Mouse (Mus musculus): Measurements from ENCODE around the gene Smg6.

GRCm38 (mm10) chr11:74959501-74959900 is 33.9 kb downstream of the Smg6 start:
- TF ChIP-seq ZC3H11A (IDR thresholded peaks at IDR 0.05; ENCODE audit: borderline replicate concordance, low read depth, low read length) = no peak
- no peak for TF ChIP-seq CHD2 (IDR thresholded peaks at IDR 0.05; ENCODE audit: low read depth, low read length)
- no peak for TF ChIP-seq MAFK (IDR thresholded peaks at IDR 0.05; ENCODE audit: insufficient read depth, low read depth, low read length)
- no peak for TF ChIP-seq ZNF384 (IDR thresholded peaks at IDR 0.05; ENCODE audit: low read depth, low read length)
